Mouse (Mus musculus) splenic B cell, adult 2 months (primary cell): ENCODE results near the gene Dnah9.

ENCODE experiments used
- DNase-seq: peaks from one replicate; pipeline ENCODE4 v3.0.0-alpha.2; 2011; ENCODE audit warnings: low read depth, low spot score
- H3K27me3 ChIP-seq: 2 replicates; pipeline ENCODE4 v1.6.1; 2012; ENCODE audit warnings: mild to moderate bottlenecking, low read length, moderate library complexity, mixed read lengths; ENCODE audit not compliant: control insufficient read depth, poor library complexity, insufficient read depth, severe bottlenecking
- H3K36me3 ChIP-seq: 2 replicates; pipeline ENCODE4 v1.6.1; 2012; ENCODE audit warnings: mild to moderate bottlenecking, low read length, moderate library complexity, mixed read lengths; ENCODE audit not compliant: control insufficient read depth, poor library complexity, insufficient read depth, severe bottlenecking

Dnah9 gene

GRCm38 (mm10) chr11:66046594-66047193, 121.7 kb downstream of the Dnah9 start:
- DNase-seq = no peak
- no peaks in the 10 kb centered on the region for H3K27me3 ChIP-seq
- no peaks in the 10 kb centered on the region for H3K36me3 ChIP-seq

- no peak for DNase-seq
- no peaks in the 10 kb centered on the region for H3K36me3 ChIP-seq
Observed at GRCm38 (mm10) chr11:66043635-66044034, 124.7 kb downstream of the Dnah9 start.

DNA sequence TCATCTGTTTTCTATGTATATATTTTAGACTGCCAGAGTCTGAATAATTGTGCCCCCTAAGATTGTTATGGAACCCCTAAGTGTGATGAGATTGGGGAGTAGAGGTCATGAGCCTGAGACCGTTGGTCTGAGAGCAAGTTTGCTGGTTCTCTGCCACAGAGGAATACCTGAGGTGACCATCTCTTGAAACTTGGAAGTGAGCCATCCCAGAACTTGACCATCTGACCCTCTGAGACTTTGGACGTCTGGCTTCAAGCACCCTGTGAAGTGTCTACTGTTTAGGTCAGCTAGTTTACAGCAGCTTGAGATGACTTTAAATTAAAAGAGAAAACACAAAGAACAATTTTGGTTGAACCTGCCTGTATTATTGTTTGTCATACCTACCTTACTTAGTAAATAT, 125.8 kb downstream of the Dnah9 start:
- no peak for DNase-seq
- Histone ChIP-seq H3K27me3 (no peaks in the 10 kb centered on the region), H3K36me3 (no peaks in the 10 kb centered on the region)

More at GRCm38 (mm10) chr11:66043635-66044034, 124.7 kb downstream of the Dnah9 start:
- H3K27me3 ChIP-seq = no peaks in the 10 kb centered on the region

DNA sequence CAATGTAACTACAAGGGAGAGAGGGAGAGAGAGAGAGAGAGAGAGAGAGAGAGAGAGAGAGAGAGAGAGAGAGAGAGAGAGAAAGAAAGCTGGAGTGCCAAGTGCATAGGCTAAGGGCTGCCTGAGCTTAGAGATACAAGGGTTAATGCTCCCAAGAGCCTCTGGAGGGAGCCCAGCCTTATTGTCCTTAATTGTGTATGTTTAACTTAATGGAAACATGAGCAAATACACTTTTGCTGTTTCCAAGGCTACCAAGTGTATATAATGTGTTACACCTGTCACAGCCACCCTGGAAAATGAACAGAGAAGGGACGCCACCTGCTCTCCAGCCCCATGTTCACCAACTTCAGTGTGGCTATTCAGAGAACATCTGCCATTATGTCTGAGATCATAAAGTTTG, 142.6 kb downstream of the Dnah9 start:
- Histone ChIP-seq H3K27me3 (no peaks in the 10 kb centered on the region), H3K36me3 (no peaks in the 10 kb centered on the region)
- DNase-seq = no peak

DNA sequence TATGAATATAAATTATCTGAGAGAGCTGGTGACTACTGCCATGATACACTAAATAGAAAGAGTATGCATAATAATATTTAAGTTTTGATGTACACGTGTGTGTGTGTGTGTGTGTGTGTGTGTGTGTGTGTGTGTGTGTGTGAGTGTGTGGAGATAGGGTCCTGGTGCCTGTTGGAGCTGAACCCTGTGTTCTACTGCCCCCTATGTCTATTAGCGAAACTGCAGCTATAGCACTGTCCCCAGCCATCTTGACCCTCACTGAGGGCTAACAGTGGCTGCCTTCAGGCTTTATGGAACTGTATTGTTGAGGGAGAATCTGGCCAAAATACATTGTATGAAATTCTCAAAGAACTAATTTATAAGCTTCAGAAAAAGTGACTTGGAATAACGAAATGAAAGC, 192.5 kb downstream of the Dnah9 start:
- DNase-seq = no peak
- Histone ChIP-seq H3K36me3 (no peaks in the 10 kb centered on the region), H3K27me3 (no peaks in the 10 kb centered on the region)

DNA sequence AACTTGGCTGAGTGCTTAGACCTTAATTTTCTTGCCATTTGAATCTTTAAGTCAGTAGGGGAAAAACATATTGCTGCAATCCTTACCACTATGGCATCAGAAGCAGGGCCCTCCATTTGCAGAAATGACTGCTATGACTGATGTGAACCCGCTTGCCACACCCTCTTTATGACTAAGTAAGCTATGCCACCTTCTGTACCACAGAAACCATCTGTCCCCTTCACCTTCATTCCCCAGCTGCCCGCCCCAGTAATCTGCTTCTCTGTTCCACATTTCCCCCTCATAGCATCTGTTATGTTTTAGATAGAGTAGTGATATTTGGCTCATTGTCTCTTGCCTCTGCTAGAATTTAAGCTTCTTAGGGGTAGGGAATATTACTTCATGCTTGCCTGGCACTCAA, 237.6 kb downstream of the Dnah9 start:
- H3K36me3 ChIP-seq = no peaks in the 10 kb centered on the region
- no peak for DNase-seq
- H3K27me3 ChIP-seq = no peaks in the 10 kb centered on the region

DNA sequence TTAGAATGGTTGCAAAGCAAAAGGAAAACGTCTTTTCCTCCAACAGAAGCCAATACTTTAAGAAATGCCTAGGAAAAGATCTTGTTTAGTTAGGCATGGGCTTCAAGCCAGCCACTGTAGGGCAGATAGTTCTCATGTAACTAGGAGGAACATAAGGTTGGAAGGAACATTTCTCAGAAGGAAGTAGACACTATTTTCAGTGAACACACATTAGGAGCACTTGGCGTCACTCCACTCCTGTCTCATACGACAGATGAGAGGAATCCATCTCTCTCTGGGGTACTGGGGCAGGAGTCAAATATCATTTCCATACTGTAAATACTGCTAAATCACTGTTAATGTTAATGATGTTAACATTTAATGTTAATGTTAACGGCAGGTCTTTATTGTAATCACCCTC, 238.0 kb downstream of the Dnah9 start:
- Histone ChIP-seq H3K27me3 (no peaks in the 10 kb centered on the region), H3K36me3 (no peaks in the 10 kb centered on the region)
- no peak for DNase-seq

- DNase-seq = no peak
- H3K27me3 ChIP-seq = no peaks in the 10 kb centered on the region
- no peaks in the 10 kb centered on the region for H3K36me3 ChIP-seq
Observed at GRCm38 (mm10) chr11:65927962-65928361, 240.4 kb downstream of the Dnah9 start.

DNA sequence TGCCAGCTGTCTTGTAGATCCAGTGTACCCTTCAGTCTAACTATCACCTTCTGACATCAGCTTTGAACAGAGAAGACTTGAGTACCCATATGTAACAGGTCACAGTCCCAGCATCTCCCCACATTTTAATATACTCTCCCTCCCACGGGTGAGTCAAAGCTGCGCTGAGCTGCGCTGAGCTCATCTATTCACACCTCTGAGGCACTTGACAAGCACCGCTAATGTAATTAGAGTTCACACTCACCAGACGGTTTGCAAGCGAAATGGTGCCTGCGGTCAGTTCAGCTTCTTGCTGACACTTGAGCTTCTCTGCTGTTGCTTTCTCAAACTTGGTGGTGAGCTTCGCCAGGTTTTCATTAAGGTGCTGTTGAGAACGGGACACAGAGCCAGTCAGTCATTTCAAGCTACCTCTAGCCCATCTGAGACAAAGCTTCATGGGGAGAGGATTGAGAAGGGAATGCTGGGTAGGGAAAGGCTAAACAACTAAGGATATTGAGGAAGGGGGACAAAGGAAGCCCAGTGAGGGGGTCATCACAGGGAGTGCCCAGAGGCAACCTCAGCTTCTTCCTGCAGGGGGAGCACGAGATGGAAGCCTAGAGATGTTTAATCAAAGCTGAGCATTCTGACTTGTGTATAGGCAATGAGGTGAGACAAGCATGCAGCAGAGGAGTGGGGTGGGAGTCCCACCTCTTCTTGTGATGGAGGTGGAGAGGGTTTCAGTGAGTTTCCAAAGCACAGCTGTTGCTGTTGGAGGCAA, 249.7 kb downstream of the Dnah9 start:
- H3K27me3 ChIP-seq = no peaks in the 10 kb centered on the region

DNA sequence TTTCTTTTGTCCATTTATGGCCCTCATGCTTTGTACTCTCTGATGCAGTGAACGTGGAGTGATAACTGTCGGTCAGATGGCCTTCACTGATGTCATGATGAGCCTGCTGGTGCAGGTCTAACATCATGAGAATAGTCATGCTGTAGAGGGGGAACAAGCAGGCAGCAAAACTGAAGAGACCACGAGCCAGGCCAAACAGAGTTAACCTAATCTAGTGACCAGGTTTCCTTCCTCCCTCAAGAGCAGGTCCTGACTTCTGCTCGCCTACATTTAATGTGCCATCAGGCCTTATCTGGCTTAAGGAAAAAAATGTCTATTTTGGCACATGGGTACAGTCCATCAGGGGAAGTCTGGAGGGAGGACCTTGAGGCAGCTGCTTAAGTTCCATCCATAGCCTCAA, 259.2 kb downstream of the Dnah9 start:
- DNase-seq = no peak
- Histone ChIP-seq H3K27me3 (no peaks in the 10 kb centered on the region), H3K36me3 (no peaks in the 10 kb centered on the region)

More for the DNA sequence above, 249.7 kb downstream of the Dnah9 start:
- DNase-seq = no peak
- no peaks in the 10 kb centered on the region for H3K36me3 ChIP-seq

DNA sequence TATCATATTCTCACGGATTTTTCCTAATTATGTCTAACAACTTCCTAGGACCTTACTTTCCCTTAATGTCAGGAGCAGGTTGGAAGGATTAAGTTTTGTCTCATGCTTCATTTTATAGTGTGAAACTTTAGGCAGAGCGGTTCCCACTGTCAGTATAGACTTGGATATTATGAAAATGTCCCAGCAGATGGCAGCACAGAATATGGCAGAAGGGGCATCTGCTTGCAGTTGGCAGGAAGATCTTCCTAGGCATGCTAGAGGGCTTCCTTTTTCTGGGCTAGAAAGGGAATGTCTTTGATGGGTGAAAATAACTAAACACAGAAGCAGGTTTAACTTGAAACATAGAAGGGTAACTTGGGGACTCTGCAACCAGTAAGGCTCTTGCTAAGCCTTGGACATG, 262.9 kb downstream of the Dnah9 start:
- no peak for DNase-seq
- Histone ChIP-seq H3K27me3 (no peaks in the 10 kb centered on the region), H3K36me3 (no peaks in the 10 kb centered on the region)

- Histone ChIP-seq H3K27me3 (no peaks in the 10 kb centered on the region), H3K36me3 (no peaks in the 10 kb centered on the region)
- DNase-seq = no peak
Observed at GRCm38 (mm10) chr11:65903944-65904343, 264.4 kb downstream of the Dnah9 start.

DNA sequence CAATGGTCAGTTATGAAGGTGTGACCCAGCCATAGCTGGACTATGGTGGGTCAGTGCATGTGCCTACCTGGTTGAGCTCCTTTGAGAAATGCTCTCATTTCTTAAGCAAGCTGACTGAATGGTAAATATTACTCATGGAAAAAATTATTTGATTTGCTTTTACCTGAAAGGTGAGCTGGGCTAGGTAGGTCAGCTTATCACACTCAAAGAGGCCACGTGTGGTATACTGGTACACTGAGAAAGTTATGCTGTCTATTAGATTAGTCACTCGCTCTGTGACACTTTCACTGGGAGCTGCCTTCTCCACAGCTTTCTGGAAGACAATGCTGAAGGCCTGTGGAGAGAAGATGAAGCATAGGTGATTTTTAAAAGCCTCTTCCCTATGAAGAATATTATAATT, 286.9 kb downstream of the Dnah9 start:
- Histone ChIP-seq H3K27me3 (no peaks in the 10 kb centered on the region), H3K36me3 (no peaks in the 10 kb centered on the region)
- DNase-seq = no peak

GRCm38 (mm10) chr11:65877146-65877775, 291.1 kb downstream of the Dnah9 start:
- H3K36me3 ChIP-seq = no peaks in the 10 kb centered on the region
- DNase-seq = no peak
- H3K27me3 ChIP-seq = no peaks in the 10 kb centered on the region

- H3K36me3 ChIP-seq = no peaks in the 10 kb centered on the region
- no peak for DNase-seq
- H3K27me3 ChIP-seq = no peaks in the 10 kb centered on the region
Observed at GRCm38 (mm10) chr11:65861476-65861875, 306.9 kb downstream of the Dnah9 start.
